Mouse (Mus musculus): ENCODE data around the gene Pdlim3.

DNA sequence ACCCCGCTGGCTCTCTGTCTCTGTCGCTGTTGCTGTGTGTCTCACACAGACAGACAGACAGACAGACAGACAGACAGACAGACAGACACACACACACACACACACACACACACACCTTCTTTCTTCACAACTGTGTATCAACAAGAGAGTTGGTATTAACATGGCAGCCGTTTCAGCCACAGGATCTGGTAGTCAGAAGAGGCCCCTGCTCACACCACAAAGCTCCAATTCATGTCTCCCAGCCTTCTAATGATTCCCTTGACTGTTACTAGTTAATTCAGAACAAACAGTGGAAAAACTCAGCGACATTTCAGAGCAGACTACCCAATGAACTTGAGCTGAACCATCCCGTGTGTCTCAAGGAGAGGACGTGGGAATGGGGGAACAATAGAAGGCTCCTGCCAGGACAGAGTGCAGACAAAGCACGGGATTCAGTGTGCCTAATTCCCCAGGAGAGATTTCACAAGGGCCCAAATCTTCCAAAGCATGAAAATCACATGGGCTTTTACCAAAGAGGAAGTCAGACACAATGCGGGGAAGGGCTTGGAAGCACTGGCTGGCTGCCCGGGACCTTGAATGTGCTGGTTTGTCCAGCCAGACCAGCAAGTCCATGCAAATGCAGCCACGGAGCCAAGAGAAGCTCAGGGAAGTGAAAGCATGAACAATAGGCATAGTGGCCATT, 10.2 kb upstream of the Pdlim3 start:
- no peak for TF ChIP-seq CTCF (IDR thresholded peaks at IDR 0.05; ENCODE audit: control insufficient read depth, insufficient read depth, insufficient replicate concordance, low read depth, low read length)
- no peak for TF ChIP-seq POLR2A (IDR thresholded peaks at IDR 0.05; ENCODE audit: control insufficient read depth, low read depth, low read length)
